Mouse (Mus musculus) hindbrain, embryonic 13.5 days (tissue): Measurements from ENCODE around the gene Rnase13. TPM values are rescaled to one million over a fixed set of nuclear protein-coding genes. Genes with fewer than 3 reads are reported as not detected.
"Not testable (repeated sequence)": the region's sequence is repeated elsewhere in the genome, so short reads cannot be mapped to it uniquely, and the experiment has no call there.

Experiments
- ATAC-seq: fragments of 200-750 bp; cut with Nextera tagmentation; 2 replicates; pipeline ENCODE4 v1.8.0; 2017; ENCODE audit warnings: moderate TSS enrichment; ENCODE audit not compliant: low FRiP score
- H3K27ac ChIP-seq: fragments of 300-500 bp; sonication (generic); 2 replicates; pipeline ENCODE4 v1.5.1; 2015; ENCODE audit warnings: inconsistent platforms, mild to moderate bottlenecking, moderate library complexity
- H3K27me3 ChIP-seq: fragments of 300-500 bp; sonication (generic); 2 replicates; pipeline ENCODE4 v1.6.1; 2015; ENCODE audit warnings: mild to moderate bottlenecking, inconsistent platforms
- H3K36me3 ChIP-seq: fragments of 300-500 bp; sonication (generic); 2 replicates; pipeline ENCODE4 v1.6.1; 2015; ENCODE audit warnings: mild to moderate bottlenecking, inconsistent platforms
- H3K4me1 ChIP-seq: fragments of 300-500 bp; sonication (generic); replicated peaks from 2 replicates; pipeline ENCODE4 v1.6.1; 2015; ENCODE audit warnings: inconsistent platforms
- H3K4me2 ChIP-seq: fragments of 300-500 bp; sonication (generic); 2 replicates; pipeline ENCODE4 v1.6.1; 2015; ENCODE audit warnings: inconsistent platforms, mild to moderate bottlenecking, moderate library complexity
- H3K4me3 ChIP-seq: fragments of 300-500 bp; sonication (generic); 2 replicates; pipeline ENCODE4 v1.5.1; 2015; ENCODE audit warnings: mild to moderate bottlenecking, inconsistent platforms
- H3K9ac ChIP-seq: fragments of 300-500 bp; sonication (generic); 2 replicates; pipeline ENCODE4 v1.6.1; 2015; ENCODE audit warnings: mild to moderate bottlenecking, inconsistent platforms
- H3K9me3 ChIP-seq: fragments of 300-500 bp; sonication (generic); 2 replicates; pipeline ENCODE4 v1.6.1; 2016; ENCODE audit warnings: inconsistent platforms
- WGBS: fragments of 180-500 bp; shearing (Covaris S2); methylation state at CpG from one replicate; pipeline ENCODE4 v1.1.7; 2015; 5-methylcytosine and 5-hydroxymethylcytosine counted together
- polyA plus RNA-seq: library from polyadenylated mRNA; unstranded; fragments of >200 nt; fragmentation: Nextera tagmentation; extraction: Ambion mirVana; gene quantifications from 2 replicates; pipeline ENCODE4 v1.2.1, GENCODE M21; 2015

Gene Rnase13
- polyA plus RNA-seq, 1 experiment from 2014 or later, result not detected

GRCm38 (mm10) chr14:51926930-51927329 is 4.4 kb upstream of the Rnase13 start:
- not testable (repeated sequence) for H3K4me2 ChIP-seq, H3K27me3 ChIP-seq, H3K36me3 ChIP-seq, H3K27ac ChIP-seq, H3K9me3 ChIP-seq, H3K9ac ChIP-seq, ATAC-seq, H3K4me3 ChIP-seq, H3K4me1 ChIP-seq
- 95% methylated on average over 11 of the region's 11 CpGs for WGBS

- Histone ChIP-seq H3K27me3 (no peaks in the 10 kb centered on the region), H3K4me3 (no peak overlapping the region), H3K9me3 (no peaks in the 10 kb centered on the region), H3K9ac (no peak overlapping the region), H3K4me2 (no peak overlapping the region), H3K27ac (no peak overlapping the region), H3K36me3 (no peaks in the 10 kb centered on the region), H3K4me1 (peaks cover 6% of the 10 kb centered on the region; the same call in 1 of the 2 replicates)
- ATAC-seq, result no peak
- 87% methylated on average over 4 of the region's 4 CpGs for WGBS
These were observed 919 bp upstream of the Rnase13 start for GRCm38 (mm10) chr14:51923492-51923891.

GRCm38 (mm10) chr14:51922910-51923309 is 337 bp upstream of the Rnase13 start:
- no peak overlapping the region for H3K4me3 ChIP-seq
- H3K4me1 ChIP-seq, result peaks cover 6% of the 10 kb centered on the region; the same call in 1 of the 2 replicates
- no peaks in the 10 kb centered on the region for H3K27me3 ChIP-seq
- no peaks in the 10 kb centered on the region for H3K36me3 ChIP-seq
- no peaks in the 10 kb centered on the region for H3K9me3 ChIP-seq
- no peak overlapping the region for H3K4me2 ChIP-seq
- WGBS, result 86% methylated on average over 2 of the region's 2 CpGs
- no peak overlapping the region for H3K27ac ChIP-seq
- no peak overlapping the region for H3K9ac ChIP-seq
- no peak for ATAC-seq

- no peak overlapping the region for H3K4me2 ChIP-seq
- 77% methylated on average over 16 of the region's 16 CpGs for WGBS
- peak; percentile 70; the same call in 1 of the 2 replicates for ATAC-seq
- no peaks in the 10 kb centered on the region for H3K9me3 ChIP-seq
- peaks cover 6% of the 10 kb centered on the region; the same call in 1 of the 2 replicates for H3K4me1 ChIP-seq
- no peaks in the 10 kb centered on the region for H3K36me3 ChIP-seq
- H3K27ac ChIP-seq, result peak overlapping the region; percentile 4; the same call in 1 of the 2 replicates
- H3K27me3 ChIP-seq, result no peaks in the 10 kb centered on the region
- no peak overlapping the region for H3K4me3 ChIP-seq
- no peak overlapping the region for H3K9ac ChIP-seq
These were observed 608 bp downstream of the Rnase13 start for GRCm38 (mm10) chr14:51921759-51922570.

GRCm38 (mm10) chr14:51918966-51919365 is 3.6 kb downstream of the Rnase13 start:
- H3K9me3 ChIP-seq, result no peaks in the 10 kb centered on the region
- no peak overlapping the region for H3K9ac ChIP-seq
- no peaks in the 10 kb centered on the region for H3K36me3 ChIP-seq
- no peak overlapping the region for H3K4me2 ChIP-seq
- peaks cover 6% of the 10 kb centered on the region; the same call in 1 of the 2 replicates for H3K27me3 ChIP-seq
- H3K27ac ChIP-seq, result no peak overlapping the region
- H3K4me3 ChIP-seq, result no peak overlapping the region
- H3K4me1 ChIP-seq, result peaks cover 13% of the 10 kb centered on the region
- WGBS, result 90% methylated on average over 4 of the region's 4 CpGs
- ATAC-seq, result no peak

- no peaks in the 10 kb centered on the region for H3K36me3 ChIP-seq
- no peaks in the 10 kb centered on the region for H3K9me3 ChIP-seq
- no peak within 1 kb of the TSS for H3K4me2 ChIP-seq
- H3K27me3 ChIP-seq, result peaks cover 11% of the 10 kb centered on the region; the same call in 1 of the 2 replicates
- ATAC-seq, result no peak
- no peak within 1 kb of the TSS for H3K9ac ChIP-seq
- no peak within 1 kb of the TSS for H3K27ac ChIP-seq
- H3K4me3 ChIP-seq, result no peak within 1 kb of the TSS
- peaks cover 21% of the 10 kb centered on the region for H3K4me1 ChIP-seq
- WGBS, result 95% methylated on average over 4 of the region's 4 CpGs
These were observed 4.4 kb downstream of the Rnase13 start, which contains the start of gene Tppp2 for GRCm38 (mm10) chr14:51918125-51918524. Gene Tppp2 (plus strand): TSS chr14:51918425.

- H3K27ac ChIP-seq, result no peak overlapping the region
- WGBS, result 87% methylated on average over 4 of the region's 4 CpGs
These were observed 6.0 kb downstream of the Rnase13 start for GRCm38 (mm10) chr14:51916539-51916938.

GRCm38 (mm10) chr14:51915030-51915429 is 7.5 kb downstream of the Rnase13 start:
- no peaks in the 10 kb centered on the region for H3K36me3 ChIP-seq
- no peak overlapping the region for H3K4me2 ChIP-seq
- WGBS, result 53% methylated on average over 3 of the region's 3 CpGs
- H3K4me3 ChIP-seq, result no peak overlapping the region
- peaks cover 24% of the 10 kb centered on the region for H3K27me3 ChIP-seq
- no peak overlapping the region for H3K9ac ChIP-seq
- ATAC-seq, result no peak
- peak overlapping the region; percentile 77 for H3K27ac ChIP-seq
- H3K9me3 ChIP-seq, result no peaks in the 10 kb centered on the region
- H3K4me1 ChIP-seq, result peaks cover 23% of the 10 kb centered on the region

More at GRCm38 (mm10) chr14:51916539-51916938, 6.0 kb downstream of the Rnase13 start:
- Histone ChIP-seq H3K4me2 (no peak overlapping the region), H3K9me3 (no peaks in the 10 kb centered on the region), H3K4me1 (peaks cover 21% of the 10 kb centered on the region), H3K4me3 (no peak overlapping the region), H3K36me3 (no peaks in the 10 kb centered on the region), H3K9ac (no peak overlapping the region), H3K27me3 (peaks cover 17% of the 10 kb centered on the region)
- no peak for ATAC-seq

GRCm38 (mm10) chr14:51913960-51914762 is 8.4 kb downstream of the Rnase13 start, which contains the start of gene Ndrg2:
Gene Ndrg2 (minus strand): TSS chr14:51914158.
- ATAC-seq, result peak; percentile 78
- H3K36me3 ChIP-seq, result no peaks in the 10 kb centered on the region
- no peaks in the 10 kb centered on the region for H3K9me3 ChIP-seq
- peaks cover 24% of the 10 kb centered on the region for H3K27me3 ChIP-seq
- H3K4me1 ChIP-seq, result peaks cover 23% of the 10 kb centered on the region
- H3K4me3 ChIP-seq, result peak within 1 kb of the TSS; percentile 64
- H3K9ac ChIP-seq, result peak within 1 kb of the TSS; percentile 83
- peak within 1 kb of the TSS; percentile 81 for H3K27ac ChIP-seq
- peak within 1 kb of the TSS; percentile 98 for H3K4me2 ChIP-seq
- WGBS, result 2% methylated on average over 21 of the region's 23 CpGs

GRCm38 (mm10) chr14:51913062-51913959 is 9.3 kb downstream of the Rnase13 start:
- Histone ChIP-seq H3K4me2 (peak overlapping the region; percentile 98), H3K4me3 (peak overlapping the region; percentile 64), H3K9ac (peak overlapping the region; percentile 83), H3K27me3 (peaks cover 24% of the 10 kb centered on the region), H3K36me3 (no peaks in the 10 kb centered on the region), H3K27ac (peak overlapping the region; percentile 81), H3K4me1 (peaks cover 23% of the 10 kb centered on the region), H3K9me3 (no peaks in the 10 kb centered on the region)
- under 1% methylated on average over 58 of the region's 58 CpGs for WGBS
- ATAC-seq, result peak; percentile 71

GRCm38 (mm10) chr14:51912391-51913061 is 10.0 kb downstream of the Rnase13 start:
- 9% methylated on average over 14 of the region's 14 CpGs for WGBS
- Histone ChIP-seq H3K4me3 (peak overlapping the region; percentile 64), H3K27ac (peak overlapping the region; percentile 81; the same call in 1 of the 2 replicates), H3K9ac (peak overlapping the region; percentile 83), H3K36me3 (no peaks in the 10 kb centered on the region), H3K4me1 (peaks cover 23% of the 10 kb centered on the region), H3K27me3 (peaks cover 24% of the 10 kb centered on the region), H3K9me3 (no peaks in the 10 kb centered on the region), H3K4me2 (peak overlapping the region; percentile 98)
- ATAC-seq, result peak; percentile 41
